Mouse (Mus musculus): ENCODE results near the gene Gm15517. TPM values are rescaled to one million over a fixed set of nuclear protein-coding genes. Genes with fewer than 3 reads are reported as not detected.
"Not testable (repeated sequence)": the region's sequence is repeated elsewhere in the genome, so short reads cannot be mapped to it uniquely, and the experiment has no call there.

Gm15517 gene
- polyA plus RNA-seq, 1 experiment from 2014 or later, result not detected

DNA sequence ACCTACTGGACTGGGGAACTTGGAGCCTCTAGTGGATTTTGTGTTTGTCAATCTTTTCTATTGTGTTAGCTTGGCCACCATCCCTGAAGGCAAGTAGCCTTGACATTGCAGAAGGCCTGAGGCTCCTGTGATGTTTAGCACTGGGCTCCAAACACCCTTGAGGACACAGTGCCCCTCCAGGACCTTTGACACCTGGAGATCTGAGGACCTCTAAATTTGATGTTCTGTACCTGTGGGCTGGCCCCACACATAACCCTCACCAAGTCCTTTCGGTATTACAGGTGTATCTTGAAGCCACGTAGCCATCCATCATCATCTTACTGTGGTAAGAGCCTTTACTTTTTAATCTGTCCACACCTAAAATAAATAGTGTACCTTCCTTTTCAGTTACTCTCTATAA lies 13.3 kb upstream of the Gm15517 start:
- H3K4me2 ChIP-seq (replicated peaks), result peak overlapping the region; percentile 76
- peak overlapping the region; percentile 85 for H3K4me3 ChIP-seq
- 91% methylated on average over 2 of the region's 2 CpGs for WGBS
- H3K9ac ChIP-seq, result peak overlapping the region; percentile 83; the same call in 1 of the 2 replicates
- peaks cover 46% of the 10 kb centered on the region for H3K36me3 ChIP-seq
- no peak overlapping the region for H3K27ac ChIP-seq
- no peak for ATAC-seq (ENCODE audit: insufficient number of reproducible peaks, insufficient read depth, low FRiP score, low TSS enrichment)
- H3K9me3 ChIP-seq, result no peaks in the 10 kb centered on the region
- no peaks in the 10 kb centered on the region for H3K27me3 ChIP-seq
- H3K4me1 ChIP-seq, result peaks cover 21% of the 10 kb centered on the region

DNA sequence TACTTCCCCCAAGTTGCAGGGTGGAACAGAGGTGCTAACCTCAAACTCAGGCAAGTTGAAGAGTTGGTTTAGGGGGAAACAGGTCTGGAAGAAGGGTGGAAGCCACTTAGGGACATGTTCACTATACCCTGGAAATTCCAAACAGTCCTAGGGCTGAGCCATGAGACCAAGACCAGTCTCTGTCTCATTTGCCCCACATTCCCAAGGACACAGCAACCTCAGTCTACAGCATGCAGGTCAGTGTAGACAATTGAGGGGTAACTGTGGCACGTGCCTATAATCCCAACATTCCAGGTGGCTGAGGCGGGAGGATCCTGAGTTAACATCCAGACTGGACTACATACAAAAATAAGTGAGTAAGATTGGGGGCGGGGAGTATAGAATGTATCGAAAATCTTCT lies 12.0 kb upstream of the Gm15517 start:
- Histone ChIP-seq H3K4me3 (no peak overlapping the region), H3K27ac (no peak overlapping the region), H3K4me1 (peaks cover 21% of the 10 kb centered on the region), H3K27me3 (no peaks in the 10 kb centered on the region), H3K36me3 (peaks cover 53% of the 10 kb centered on the region), H3K9ac (no peak overlapping the region), H3K9me3 (no peaks in the 10 kb centered on the region), H3K4me2 (replicated peaks) (no peak overlapping the region)
- no peak for ATAC-seq (ENCODE audit: insufficient number of reproducible peaks, insufficient read depth, low FRiP score, low TSS enrichment)
- 93% methylated on average over 4 of the region's 4 CpGs for WGBS

DNA sequence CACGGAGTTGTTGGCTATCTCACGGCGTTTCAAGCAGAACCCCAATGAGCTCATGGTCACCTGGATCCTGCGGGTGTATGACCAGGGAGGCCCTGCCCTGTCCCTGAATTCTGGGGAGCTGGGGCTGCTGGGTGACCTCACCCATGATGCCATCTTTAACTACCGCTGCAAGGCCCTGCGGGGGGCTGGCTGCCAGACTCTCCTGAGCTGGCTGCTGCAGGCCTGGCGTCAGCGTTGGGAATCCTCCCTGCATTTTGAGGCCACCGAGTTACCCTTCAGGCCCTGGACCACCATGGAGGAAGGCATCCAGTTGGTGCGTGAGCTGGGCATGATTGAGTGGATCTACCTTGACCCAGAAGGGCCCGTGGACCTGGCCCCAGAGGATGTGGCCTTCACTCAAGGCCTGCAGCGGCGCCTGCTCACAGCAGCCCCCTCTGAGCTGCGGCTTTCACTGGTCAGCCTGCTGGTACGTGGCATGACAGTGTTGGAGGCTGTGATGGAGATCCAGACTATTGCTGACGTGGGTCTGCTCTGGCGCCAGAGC lies 10.4 kb upstream of the Gm15517 start:
- peaks cover 55% of the 10 kb centered on the region for H3K36me3 ChIP-seq
- H3K27ac ChIP-seq; H3K27me3 ChIP-seq; ATAC-seq (ENCODE audit: insufficient number of reproducible peaks, insufficient read depth, low FRiP score, low TSS enrichment); H3K4me2 ChIP-seq (replicated peaks); H3K4me3 ChIP-seq; H3K9ac ChIP-seq; H3K9me3 ChIP-seq: not testable (repeated sequence)
- H3K4me1 ChIP-seq, result peaks cover 16% of the 10 kb centered on the region
- WGBS, result 90% methylated on average over 17 of the region's 17 CpGs

DNA sequence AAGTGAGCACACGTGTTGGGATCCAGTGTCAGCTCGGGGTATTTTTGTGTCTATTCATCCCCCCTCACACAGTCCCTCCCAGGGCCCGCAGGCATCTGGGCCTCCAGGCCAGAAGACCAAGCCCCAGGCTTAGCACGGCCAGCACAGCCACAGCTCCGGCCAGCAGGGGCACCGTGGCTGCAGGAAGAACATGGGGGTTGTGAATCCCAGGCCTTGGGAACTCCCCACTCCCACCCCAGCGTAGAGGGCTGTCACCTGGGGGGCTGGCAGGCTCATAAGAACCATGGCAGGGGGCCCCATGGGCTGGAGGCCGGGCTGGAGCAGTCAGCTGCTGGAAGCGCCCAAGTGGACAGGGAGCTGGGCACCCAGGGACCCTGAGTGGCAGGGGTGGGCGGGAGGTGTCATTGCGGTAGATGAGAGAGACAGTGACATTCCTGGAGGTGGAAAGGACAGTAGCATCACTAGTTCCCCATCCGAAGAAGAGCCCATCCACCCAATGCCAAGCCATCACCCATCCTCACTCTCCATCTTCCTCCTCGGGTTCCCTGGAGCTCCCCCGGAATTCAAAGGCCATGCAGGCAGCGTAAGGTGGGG lies 8.1 kb upstream of the Gm15517 start:
- no peak for ATAC-seq (ENCODE audit: insufficient number of reproducible peaks, insufficient read depth, low FRiP score, low TSS enrichment)
- Histone ChIP-seq H3K9ac (no peak overlapping the region), H3K4me3 (no peak overlapping the region), H3K36me3 (peaks cover 51% of the 10 kb centered on the region), H3K4me1 (peaks cover 11% of the 10 kb centered on the region), H3K4me2 (replicated peaks) (no peak overlapping the region), H3K27me3 (no peaks in the 10 kb centered on the region), H3K9me3 (no peaks in the 10 kb centered on the region), H3K27ac (no peak overlapping the region)
- WGBS, result 64% methylated on average over 15 of the region's 15 CpGs

DNA sequence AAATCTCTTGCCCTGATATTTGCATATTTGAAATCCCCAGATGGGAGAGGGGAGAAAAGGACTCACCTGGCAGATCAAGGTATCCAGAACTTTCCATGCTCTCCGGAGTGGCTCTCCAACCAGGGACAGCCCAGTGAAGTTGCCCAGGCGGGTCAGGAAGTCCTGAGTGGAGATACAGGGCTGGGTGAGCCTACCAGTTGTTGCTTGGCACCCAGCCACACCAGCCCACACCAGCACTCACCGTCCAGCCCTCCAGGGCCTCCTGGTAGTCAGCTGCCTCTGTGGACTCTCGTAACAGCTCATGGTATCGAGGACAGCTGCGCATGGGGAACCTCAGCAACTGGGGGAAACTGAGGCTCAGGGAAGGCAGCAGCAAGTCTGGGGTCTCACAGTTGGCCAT lies 6.3 kb upstream of the Gm15517 start:
- Histone ChIP-seq H3K4me3 (no peak overlapping the region), H3K9me3 (no peaks in the 10 kb centered on the region), H3K4me2 (replicated peaks) (no peak overlapping the region), H3K27me3 (no peaks in the 10 kb centered on the region), H3K27ac (0 out of 2 replicates have a peak overlapping the region, but pooled peaks have one; percentile 50), H3K36me3 (peaks cover 36% of the 10 kb centered on the region), H3K4me1 (0 out of 2 replicates have a peak, but pooled peaks cover under 1% of the 10 kb centered on the region), H3K9ac (no peak overlapping the region)
- WGBS, result 84% methylated on average over 6 of the region's 6 CpGs
- ATAC-seq (ENCODE audit: insufficient number of reproducible peaks, insufficient read depth, low FRiP score, low TSS enrichment), result no peak

DNA sequence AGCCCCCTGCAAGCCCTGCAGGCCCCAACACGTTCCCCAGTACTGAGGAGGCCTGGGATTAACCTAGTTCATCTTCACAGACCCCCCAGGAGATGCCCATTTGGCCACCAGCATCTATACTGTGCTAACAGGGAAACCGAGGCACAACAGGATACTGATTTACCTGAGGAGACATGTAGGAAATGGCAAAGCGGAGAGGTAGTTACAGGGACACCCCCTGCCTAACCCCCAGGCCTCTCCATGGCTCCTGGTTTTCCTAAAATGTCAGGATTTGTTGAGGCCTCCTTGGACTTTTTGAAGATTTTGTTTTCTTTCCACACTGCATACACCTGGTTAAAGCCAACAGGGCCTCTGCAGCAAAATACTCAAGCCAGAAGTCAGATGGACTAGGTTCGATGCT lies 4.0 kb upstream of the Gm15517 start, which contains the start of gene Acp4:
Gene Acp4 (minus strand): TSS at position 101 of the 400 bp plus-strand sequence.
- H3K4me2 ChIP-seq (replicated peaks), result no peak within 1 kb of the TSS
- peaks cover 16% of the 10 kb centered on the region for H3K36me3 ChIP-seq
- peaks cover 6% of the 10 kb centered on the region; the same call in 1 of the 2 replicates for H3K27me3 ChIP-seq
- no peaks in the 10 kb centered on the region for H3K4me1 ChIP-seq
- H3K4me3 ChIP-seq, result no peak within 1 kb of the TSS
- WGBS, result 79% methylated on average over 4 of the region's 4 CpGs
- H3K9me3 ChIP-seq, result no peaks in the 10 kb centered on the region
- ATAC-seq (ENCODE audit: insufficient number of reproducible peaks, insufficient read depth, low FRiP score, low TSS enrichment), result no peak
- H3K9ac ChIP-seq, result no peak within 1 kb of the TSS
- H3K27ac ChIP-seq, result no peak within 1 kb of the TSS

DNA sequence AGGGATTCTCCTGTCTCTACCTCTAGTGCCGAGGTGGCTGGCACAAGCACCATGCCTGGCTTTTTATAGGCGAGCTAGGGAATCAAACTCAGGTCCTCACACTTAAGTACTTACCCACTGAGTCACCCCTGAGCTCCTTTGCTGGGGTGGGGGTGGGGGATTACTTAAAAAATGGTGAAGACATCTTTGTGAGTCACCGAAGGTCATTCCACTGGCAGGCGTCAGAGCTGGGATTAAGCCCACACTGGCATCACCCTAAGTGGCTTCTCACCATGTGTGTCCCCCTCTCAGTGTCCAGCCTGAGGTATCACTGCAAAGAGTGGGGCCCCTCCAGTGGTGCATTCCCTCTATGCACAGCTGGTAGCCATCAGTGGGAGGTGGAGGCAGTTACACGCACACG lies 837 bp upstream of the Gm15517 start:
- no peak overlapping the region for H3K9ac ChIP-seq
- H3K27me3 ChIP-seq, result peaks cover 18% of the 10 kb centered on the region
- no peaks in the 10 kb centered on the region for H3K36me3 ChIP-seq
- no peak overlapping the region for H3K4me3 ChIP-seq
- 73% methylated on average over 6 of the region's 6 CpGs for WGBS
- H3K4me1 ChIP-seq, result peaks cover 5% of the 10 kb centered on the region; the same call in 1 of the 2 replicates
- ATAC-seq (ENCODE audit: insufficient number of reproducible peaks, insufficient read depth, low FRiP score, low TSS enrichment), result no peak
- H3K4me2 ChIP-seq (replicated peaks), result no peak overlapping the region
- H3K27ac ChIP-seq, result no peak overlapping the region
- H3K9me3 ChIP-seq, result no peaks in the 10 kb centered on the region

DNA sequence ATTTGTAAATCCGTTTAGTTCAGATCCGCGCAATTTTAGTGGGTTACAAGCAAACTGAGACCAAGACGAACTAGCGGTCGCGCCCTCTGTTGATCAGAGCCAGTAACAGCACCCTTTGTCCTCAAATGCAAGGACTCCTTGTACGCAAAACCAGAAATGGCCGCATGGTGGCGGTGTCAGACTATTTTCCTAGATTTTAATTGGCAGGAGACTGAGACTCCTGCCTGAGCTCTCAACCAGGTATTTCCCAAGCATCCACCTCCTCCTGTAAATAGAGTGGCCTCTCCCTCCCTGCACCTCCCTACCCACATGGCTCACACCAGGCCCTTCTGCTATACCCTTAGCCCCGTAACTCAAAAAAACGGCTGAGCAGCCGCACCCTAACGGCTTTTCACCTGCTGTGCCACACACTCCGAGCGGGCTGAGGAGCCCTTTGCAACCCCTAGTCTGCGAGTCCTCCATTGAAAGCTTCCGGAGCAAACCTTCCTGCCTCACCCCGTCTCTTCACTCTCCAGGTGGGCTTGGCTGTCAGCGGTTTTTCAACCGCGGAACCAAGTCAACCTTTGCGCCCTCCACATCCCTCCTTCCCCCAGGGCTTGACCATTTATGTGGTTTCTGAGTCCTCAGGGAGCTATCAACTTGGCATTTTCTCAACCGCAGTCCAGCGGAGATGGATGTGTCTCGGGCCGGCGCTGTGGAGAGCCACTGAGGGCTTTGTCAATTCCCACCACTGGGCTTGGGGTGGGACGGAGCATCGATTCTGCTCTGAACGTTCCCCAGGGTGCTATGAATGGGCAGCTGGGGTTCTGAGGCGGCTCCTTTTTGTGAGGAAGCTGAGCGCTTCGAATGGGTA lies 1.8 kb downstream of the Gm15517 start:
- Histone ChIP-seq H3K4me3 (0 out of 2 replicates have a peak overlapping the region, but pooled peaks have one; percentile 12), H3K9ac (no peak overlapping the region), H3K27me3 (peaks cover 26% of the 10 kb centered on the region), H3K36me3 (no peaks in the 10 kb centered on the region), H3K9me3 (no peaks in the 10 kb centered on the region), H3K4me2 (replicated peaks) (peak overlapping the region; percentile 44), H3K27ac (no peak overlapping the region), H3K4me1 (peaks cover 5% of the 10 kb centered on the region; the same call in 1 of the 2 replicates)
- WGBS, result 3% methylated on average over 34 of the region's 34 CpGs
- no peak for ATAC-seq (ENCODE audit: insufficient number of reproducible peaks, insufficient read depth, low FRiP score, low TSS enrichment)

DNA sequence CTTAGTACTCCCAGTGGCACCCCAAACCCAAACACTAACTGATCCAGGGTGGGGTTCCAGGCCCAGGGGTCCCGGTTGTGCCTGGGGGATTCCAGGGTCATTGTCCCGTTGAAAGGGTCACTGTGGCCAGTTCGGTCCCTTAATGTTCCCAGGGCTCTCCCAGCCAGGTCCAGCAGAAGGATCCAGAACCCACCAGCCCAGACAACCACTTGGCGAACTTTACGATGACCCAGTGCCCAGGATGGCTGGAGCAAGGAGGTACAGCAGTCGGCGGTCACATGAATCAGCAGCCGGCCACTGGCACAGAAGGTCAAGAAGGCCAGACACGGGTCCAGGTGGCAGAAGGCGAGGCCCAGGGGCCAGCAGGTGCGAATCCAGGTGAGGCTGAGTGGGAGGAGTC lies 6.9 kb downstream of the Gm15517 start:
- Histone ChIP-seq H3K36me3 (no peaks in the 10 kb centered on the region), H3K9ac (no peak overlapping the region), H3K4me3 (no peak overlapping the region), H3K27me3 (peaks cover 34% of the 10 kb centered on the region), H3K4me1 (peaks cover 3% of the 10 kb centered on the region; the same call in 1 of the 2 replicates), H3K27ac (no peak overlapping the region), H3K4me2 (replicated peaks) (no peak overlapping the region), H3K9me3 (no peaks in the 10 kb centered on the region)
- no peak for ATAC-seq (ENCODE audit: insufficient number of reproducible peaks, insufficient read depth, low FRiP score, low TSS enrichment)
- WGBS, result 78% methylated on average over 11 of the region's 11 CpGs

DNA sequence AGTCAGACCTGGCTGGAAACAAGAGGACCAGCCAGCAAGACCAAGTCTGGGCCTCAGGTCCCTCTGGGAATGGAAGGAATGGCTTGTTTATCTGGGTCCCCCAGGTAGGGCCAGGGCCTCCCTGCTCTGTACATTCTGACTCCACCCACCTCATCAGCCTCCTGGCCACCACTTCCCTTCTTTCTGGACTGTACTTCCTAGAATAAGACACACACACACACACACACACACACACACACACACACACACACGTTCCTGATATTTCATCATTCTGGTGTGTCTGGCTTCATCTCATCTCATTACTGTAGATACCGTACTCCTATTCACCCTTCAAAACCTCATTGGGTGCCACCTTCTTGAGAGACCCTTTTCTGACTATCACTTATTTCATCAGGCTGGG lies 8.2 kb downstream of the Gm15517 start:
- no peak for ATAC-seq (ENCODE audit: insufficient number of reproducible peaks, insufficient read depth, low FRiP score, low TSS enrichment)
- no peak overlapping the region for H3K4me2 ChIP-seq (replicated peaks)
- no peak overlapping the region for H3K27ac ChIP-seq
- no peak overlapping the region for H3K4me3 ChIP-seq
- peaks cover 39% of the 10 kb centered on the region for H3K27me3 ChIP-seq
- 89% methylated on average over 2 of the region's 2 CpGs for WGBS
- no peaks in the 10 kb centered on the region for H3K4me1 ChIP-seq
- H3K9ac ChIP-seq, result no peak overlapping the region
- no peaks in the 10 kb centered on the region for H3K36me3 ChIP-seq
- H3K9me3 ChIP-seq, result no peaks in the 10 kb centered on the region

DNA sequence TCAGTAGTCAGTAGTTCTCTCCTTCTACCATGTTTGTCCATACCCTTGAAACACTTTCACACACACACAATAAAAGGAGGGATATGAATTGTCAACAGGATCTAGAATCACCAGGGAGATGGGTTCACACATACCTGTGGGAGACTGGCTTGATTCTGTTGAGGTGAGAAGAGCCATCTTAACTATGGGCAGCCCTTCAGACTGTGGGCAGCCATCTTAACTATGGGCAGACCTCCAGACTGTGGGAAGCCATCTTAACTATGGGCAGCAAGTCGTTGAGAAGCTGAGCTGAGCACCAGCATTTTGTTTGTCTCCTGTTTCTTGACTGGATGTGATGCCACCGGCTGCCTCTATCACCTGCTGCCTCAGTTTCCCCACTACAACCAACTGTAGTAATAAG lies 10.1 kb downstream of the Gm15517 start:
- Histone ChIP-seq H3K27me3 (peaks cover 43% of the 10 kb centered on the region), H3K27ac (no peak overlapping the region), H3K9me3 (no peaks in the 10 kb centered on the region), H3K4me1 (no peaks in the 10 kb centered on the region), H3K9ac (no peak overlapping the region), H3K4me2 (replicated peaks) (no peak overlapping the region), H3K36me3 (no peaks in the 10 kb centered on the region), H3K4me3 (no peak overlapping the region)
- WGBS, result 81% methylated on average over 2 of the region's 2 CpGs
- ATAC-seq (ENCODE audit: insufficient number of reproducible peaks, insufficient read depth, low FRiP score, low TSS enrichment), result no peak

DNA sequence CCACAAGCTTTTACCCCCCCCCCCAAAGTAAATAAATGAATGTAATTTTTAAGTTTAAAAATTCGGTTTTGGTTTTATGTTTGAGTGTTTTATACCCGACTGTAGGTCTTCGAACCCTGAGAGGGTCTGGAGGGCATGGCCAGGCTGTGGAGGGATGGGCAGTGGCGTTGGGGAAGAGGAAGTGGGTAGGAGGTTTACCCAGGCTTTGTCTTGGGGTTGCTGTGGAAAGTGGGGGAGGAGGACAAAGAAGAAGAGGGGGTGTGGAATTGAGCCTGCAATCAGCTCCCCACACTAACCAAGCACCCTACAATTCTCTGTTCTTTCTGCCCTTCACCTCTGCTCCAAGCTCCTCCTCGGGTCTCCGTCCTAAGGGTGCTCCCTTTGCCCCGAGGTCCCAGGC lies 11.3 kb downstream of the Gm15517 start:
- Histone ChIP-seq H3K4me3 (no peak overlapping the region), H3K27ac (no peak overlapping the region), H3K27me3 (peaks cover 43% of the 10 kb centered on the region), H3K9ac (no peak overlapping the region), H3K4me1 (no peaks in the 10 kb centered on the region), H3K9me3 (no peaks in the 10 kb centered on the region), H3K4me2 (replicated peaks) (no peak overlapping the region), H3K36me3 (no peaks in the 10 kb centered on the region)
- ATAC-seq (ENCODE audit: insufficient number of reproducible peaks, insufficient read depth, low FRiP score, low TSS enrichment), result no peak
- WGBS, result 87% methylated on average over 7 of the region's 7 CpGs

All from embryonic facial prominence, embryonic 12.5 days (tissue).